Mouse (Mus musculus): ENCODE data around the gene Zfc3h1. TPM values are rescaled to one million over a fixed set of nuclear protein-coding genes. Genes with fewer than 3 reads are reported as not detected.

Gene Zfc3h1
- total and polyA plus RNA-seq, 3 experiments, result 40.7 to 51.7 (median 48.7) TPM

DNA sequence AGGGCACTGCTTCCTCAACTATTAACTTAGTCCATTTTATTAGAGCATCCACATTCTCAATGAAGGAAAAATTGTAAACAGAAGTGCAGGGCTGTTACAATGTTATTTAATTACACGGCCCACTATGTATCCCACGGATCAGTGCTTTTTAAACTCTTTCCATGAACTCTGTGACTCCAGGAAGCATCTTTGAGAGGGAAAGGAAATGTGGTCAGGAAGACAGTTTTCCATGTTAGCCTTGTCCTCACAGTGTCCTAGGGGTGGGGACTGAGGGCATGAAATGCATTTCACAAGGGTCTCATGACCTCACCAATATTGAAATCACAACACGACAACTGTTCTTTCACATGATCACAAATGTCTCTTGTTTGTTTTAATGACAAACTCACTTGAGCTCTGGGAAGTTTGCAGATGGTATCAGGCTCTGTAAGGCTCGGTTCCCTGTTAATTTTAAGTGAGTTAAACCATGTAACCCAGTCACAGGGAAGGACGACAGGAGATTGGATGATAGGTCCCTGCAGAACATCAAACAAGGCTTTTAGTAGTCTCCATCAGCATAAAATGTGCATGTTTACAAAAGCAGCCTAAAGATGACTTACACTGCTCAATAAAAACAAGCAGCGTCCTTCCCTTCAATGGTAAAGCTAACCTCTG is 72.7 kb downstream of the Zfc3h1 start:
- dilution Hi-C loops (cut with MboI; ENCODE audit: extremely low pct_ligation_motif_present, extremely low pct_unique_long_range_greater_than_20kb, low sequenced_read_pairs), result no loop called here
- Histone ChIP-seq H3K79me2 (replicated peaks; ENCODE audit: control insufficient read depth, extremely low read depth, insufficient read depth, poor library complexity, severe bottlenecking) (no peaks in the 10 kb centered on the region), H3K4me3 (replicated peaks in 1 of 3; ENCODE audit: low read depth in 2 of 3, low read length in 2 of 3, poor library complexity in 1 of 3) (no peak overlapping the region), H3K4me1 (ENCODE audit: control insufficient read depth in 1 of 2, insufficient read depth in 2 of 2) (no peaks in the 10 kb centered on the region), H3K9ac (ENCODE audit: insufficient read depth, low read depth) (no peak overlapping the region), H3K27me3 (replicated peaks) (no peaks in the 10 kb centered on the region), H3K36me3 (replicated peaks in 1 of 2; ENCODE audit: control insufficient read depth in 1 of 2, insufficient read depth in 1 of 2, low read length in 1 of 2) (no peaks in the 10 kb centered on the region), H3K27ac (ENCODE audit: insufficient read depth, low read depth) (no peak overlapping the region), H3K9me3 (replicated peaks; ENCODE audit: low read length) (no peaks in the 10 kb centered on the region), H3K4me2 (ENCODE audit: insufficient read depth, low read depth, poor library complexity, severe bottlenecking) (no peak overlapping the region)
- no peak for DNase-seq (ENCODE audit: extremely low read depth)
- in situ Hi-C loops (cut with MboI; ENCODE audit: low pct_ligation_motif_present, low pct_unique_long_range_greater_than_20kb, low sequenced_read_pairs), result loop anchor here (25.0 kb wide), 1 partner anchor 155 kb away; no protein-coding TSS in a partner anchor
- no peak for TF ChIP-seq TBP (conservative IDR thresholded peaks at IDR 0.05; ENCODE audit: low read depth, low read length)
- TF ChIP-seq KAT2A (IDR thresholded peaks at IDR 0.05; ENCODE audit: insufficient replicate concordance, low read length), result no peak
- TF ChIP-seq UBTF (IDR thresholded peaks at IDR 0.05; ENCODE audit: low read depth, low read length), result no peak
- no peak for TF ChIP-seq NRF1 (IDR thresholded peaks at IDR 0.05; ENCODE audit: low read depth, low read length)
- TF ChIP-seq MAFK (IDR thresholded peaks at IDR 0.05; ENCODE audit: insufficient replicate concordance, low read length), result no peak
- no peak for TF ChIP-seq ZMIZ1 (IDR thresholded peaks at IDR 0.05; ENCODE audit: low read depth, low read length)
- no peak for TF ChIP-seq MYC (IDR thresholded peaks at IDR 0.05; ENCODE audit: low read depth, low read length)
- TF ChIP-seq JUND (conservative IDR thresholded peaks at IDR 0.05; ENCODE audit: low read depth, low read length), result no peak
- TF ChIP-seq RCOR1 (conservative IDR thresholded peaks at IDR 0.05; ENCODE audit: low read depth, low read length), result no peak
- TF ChIP-seq HCFC1 (IDR thresholded peaks at IDR 0.05; ENCODE audit: low read depth, low read length), result no peak
- TF ChIP-seq MAZ (IDR thresholded peaks at IDR 0.05; ENCODE audit: low read depth, low read length), result no peak
- no peak for TF ChIP-seq GABPA (IDR thresholded peaks at IDR 0.05; ENCODE audit: insufficient replicate concordance, low read depth, low read length)
- no peak for TF ChIP-seq ELF1 (IDR thresholded peaks at IDR 0.05; ENCODE audit: low read depth, low read length)
- no peak for TF ChIP-seq ZC3H11A (IDR thresholded peaks at IDR 0.05; ENCODE audit: low read depth, low read length)

DNA sequence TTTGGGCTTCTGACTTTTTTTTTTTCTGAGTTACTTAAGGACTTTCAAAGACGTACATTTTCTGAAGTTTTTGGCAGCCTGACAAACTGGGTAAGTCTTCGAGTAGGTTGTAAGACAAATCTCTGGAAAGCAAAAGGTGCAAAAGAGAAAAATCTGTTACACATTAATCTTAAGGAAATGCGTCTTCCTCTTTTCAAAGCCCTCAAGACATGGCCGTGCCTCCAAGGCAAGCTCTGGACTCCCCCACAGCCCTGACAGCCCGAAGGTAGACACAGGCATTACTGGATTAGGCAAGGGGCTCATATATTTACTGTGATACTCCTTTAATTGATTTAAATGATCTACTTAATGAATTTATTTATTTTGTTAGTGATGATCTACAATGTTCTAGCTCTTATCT is 77.9 kb downstream of the Zfc3h1 start:
- Histone ChIP-seq H3K27ac (ENCODE audit: insufficient read depth, low read depth) (no peak overlapping the region), H3K4me3 (replicated peaks in 1 of 3; ENCODE audit: low read depth in 2 of 3, low read length in 2 of 3, poor library complexity in 1 of 3) (no peak overlapping the region), H3K4me2 (ENCODE audit: insufficient read depth, low read depth, poor library complexity, severe bottlenecking) (no peak overlapping the region), H3K9me3 (replicated peaks; ENCODE audit: low read length) (no peaks in the 10 kb centered on the region), H3K4me1 (ENCODE audit: control insufficient read depth in 1 of 2, insufficient read depth in 2 of 2) (no peaks in the 10 kb centered on the region), H3K27me3 (replicated peaks) (no peaks in the 10 kb centered on the region), H3K9ac (ENCODE audit: insufficient read depth, low read depth) (no peak overlapping the region), H3K36me3 (replicated peaks in 1 of 2; ENCODE audit: control insufficient read depth in 1 of 2, insufficient read depth in 1 of 2, low read length in 1 of 2) (no peaks in the 10 kb centered on the region), H3K79me2 (replicated peaks; ENCODE audit: control insufficient read depth, extremely low read depth, insufficient read depth, poor library complexity, severe bottlenecking) (no peaks in the 10 kb centered on the region)
- no peak for DNase-seq (ENCODE audit: extremely low read depth)
- in situ Hi-C loops (cut with MboI; ENCODE audit: low pct_ligation_motif_present, low pct_unique_long_range_greater_than_20kb, low sequenced_read_pairs) (loop anchor here (25.0 kb wide), 1 partner anchor 150 kb away; no protein-coding TSS in a partner anchor), dilution Hi-C loops (cut with MboI; ENCODE audit: extremely low pct_ligation_motif_present, extremely low pct_unique_long_range_greater_than_20kb, low sequenced_read_pairs) (no loop called here)
- TF ChIP-seq CHD2 (IDR thresholded peaks at IDR 0.05; ENCODE audit: low read length) (no peak), ELF1 (IDR thresholded peaks at IDR 0.05; ENCODE audit: low read depth, low read length) (no peak), MYC (IDR thresholded peaks at IDR 0.05; ENCODE audit: low read depth, low read length) (no peak), ZKSCAN1 (IDR thresholded peaks at IDR 0.05; ENCODE audit: borderline replicate concordance, low read depth, low read length) (no peak), NELFE (IDR thresholded peaks at IDR 0.05; ENCODE audit: low read depth, low read length) (no peak), E2F4 (IDR thresholded peaks at IDR 0.05; ENCODE audit: insufficient replicate concordance, low read depth, low read length) (no peak), USF2 (conservative IDR thresholded peaks at IDR 0.05; ENCODE audit: low read depth, low read length) (no peak), USF1 (IDR thresholded peaks at IDR 0.05; ENCODE audit: low read depth, low read length) (no peak), KAT2A (IDR thresholded peaks at IDR 0.05; ENCODE audit: insufficient replicate concordance, low read length) (no peak), BHLHE40 (IDR thresholded peaks at IDR 0.05; ENCODE audit: low read depth, low read length) (no peak), MAFK (IDR thresholded peaks at IDR 0.05; ENCODE audit: insufficient replicate concordance, low read length) (no peak)
